22 mouse cellular contexts compared by ENCODE assay signal in genomic region chr13:64332321-64332720, GRCm38 (mm10). TPM values are rescaled to one million over a fixed set of nuclear protein-coding genes. Genes with fewer than 3 reads are reported as not detected.
DNase-seq lines count a peak whose midpoint lies in the region; ATAC-seq and TF ChIP-seq lines count a peak whose summit lies in the region.
"Had no signal": no experiment of that assay in that cellular context is flagged by ENCODE, and none has a peak within 500 bp of the region (broad histone marks: within the 10 kb centered on the region; RNA-seq: fewer than 3 reads in every experiment).

No protein-coding gene starts in this region.

- H3K4me3 ChIP-seq in intestine, embryonic 15.5 days (replicated peaks): no peak overlapping the region
- H3K4me3 ChIP-seq in intestine, embryonic 16.5 days (ENCODE audit: low read length): no peak overlapping the region
- no peak overlapping the region for H3K4me3 ChIP-seq in stomach, embryonic 14.5 days (ENCODE audit: low read depth, low read length)
- H3K4me3 ChIP-seq in stomach, postnatal 0 days (ENCODE audit: low read depth, low read length): no peak overlapping the region
- no peak overlapping the region for H3K4me3 ChIP-seq in heart, adult 2 months
- H3K4me3 ChIP-seq: forebrain, embryonic 10.5 days; forebrain, embryonic 13.5 days; gastrocnemius, adult 2 months; heart, embryonic 10.5 days; heart, embryonic 13.5 days; hindbrain, embryonic 13.5 days had no signal

- no peaks in the 10 kb centered on the region for H3K4me1 ChIP-seq in intestine, embryonic 15.5 days (replicated peaks)
- no peaks in the 10 kb centered on the region for H3K4me1 ChIP-seq in intestine, embryonic 16.5 days (ENCODE audit: control insufficient read depth, insufficient read depth, low read length)
- H3K4me1 ChIP-seq in stomach, embryonic 14.5 days (ENCODE audit: control insufficient read depth, insufficient read depth, low read length): no peaks in the 10 kb centered on the region
- no peaks in the 10 kb centered on the region for H3K4me1 ChIP-seq in stomach, postnatal 0 days (replicated peaks; ENCODE audit: control insufficient read depth, insufficient read depth)
- no peaks in the 10 kb centered on the region for H3K4me1 ChIP-seq in heart, adult 2 months (ENCODE audit: control insufficient read depth, insufficient read depth, low read length)
- H3K4me1 ChIP-seq: forebrain, embryonic 10.5 days; forebrain, embryonic 13.5 days; heart, embryonic 10.5 days; heart, embryonic 13.5 days; hindbrain, embryonic 13.5 days had no signal

- TF ChIP-seq EP300 in stomach, postnatal 0 days (optimal IDR thresholded peaks at IDR 0.05): no peak
- no peak for TF ChIP-seq EP300 in heart, adult 2 months (IDR thresholded peaks at IDR 0.05; ENCODE audit: insufficient read depth, low read depth, low read length)

- intact Hi-C loops in heart, adult 2 months (cut with DNase I): no loop called here

- H3K9ac ChIP-seq in intestine, embryonic 15.5 days: no peak overlapping the region
- H3K9ac ChIP-seq in intestine, embryonic 16.5 days (ENCODE audit: low read depth, low read length): no peak overlapping the region
- H3K9ac ChIP-seq in stomach, embryonic 14.5 days (replicated peaks; ENCODE audit: low read depth, low read length): no peak overlapping the region
- no peak overlapping the region for H3K9ac ChIP-seq in stomach, postnatal 0 days (ENCODE audit: low read length)
- no peak overlapping the region for H3K9ac ChIP-seq in heart, adult 2 months (ENCODE audit: low read depth, low read length)
- H3K9ac ChIP-seq: forebrain, embryonic 13.5 days; heart, embryonic 13.5 days; hindbrain, embryonic 13.5 days had no signal

- peak; percentile 22 for DNase-seq in NIH3T3 (ENCODE audit: low read depth)
- no peak for DNase-seq in stomach, postnatal 0 days (ENCODE audit: low spot score)
- DNase-seq in spleen, adult 18-20 months: no peak
- no peak for DNase-seq in heart, adult 2 months
- DNase-seq: adrenal gland, postnatal 10 days; cerebellum, adult 18-20 months; cerebellum, adult 9-10 months; cerebellum, postnatal 14 days; gastrocnemius, adult 2 months; gastrocnemius, postnatal 14 days; heart, adult 18-20 months had no signal

- TF ChIP-seq POLR2A in heart, adult 2 months (IDR thresholded peaks at IDR 0.05; ENCODE audit: insufficient read depth, low read depth, low read length): no peak

- no peaks in the 10 kb centered on the region for H3K9me3 ChIP-seq in intestine, embryonic 15.5 days
- no peaks in the 10 kb centered on the region for H3K9me3 ChIP-seq in intestine, embryonic 16.5 days (ENCODE audit: control insufficient read depth, low read length)
- no peaks in the 10 kb centered on the region for H3K9me3 ChIP-seq in stomach, embryonic 14.5 days (ENCODE audit: control insufficient read depth, low read depth, low read length)
- H3K9me3 ChIP-seq in stomach, postnatal 0 days (ENCODE audit: control insufficient read depth, low read length): no peaks in the 10 kb centered on the region
- H3K9me3 ChIP-seq: forebrain, embryonic 10.5 days; forebrain, embryonic 13.5 days; heart, embryonic 10.5 days; heart, embryonic 13.5 days; hindbrain, embryonic 13.5 days had no signal

- no peaks in the 10 kb centered on the region for H3K36me3 ChIP-seq in intestine, embryonic 15.5 days
- H3K36me3 ChIP-seq in intestine, embryonic 16.5 days (ENCODE audit: control insufficient read depth, insufficient read depth, low read length): no peaks in the 10 kb centered on the region
- no peaks in the 10 kb centered on the region for H3K36me3 ChIP-seq in stomach, embryonic 14.5 days (ENCODE audit: control insufficient read depth, insufficient read depth, low read length)
- no peaks in the 10 kb centered on the region for H3K36me3 ChIP-seq in stomach, postnatal 0 days (ENCODE audit: control insufficient read depth, insufficient read depth, low read length)
- no peaks in the 10 kb centered on the region for H3K36me3 ChIP-seq in heart, adult 2 months (ENCODE audit: control insufficient read depth, insufficient read depth, low read length)
- H3K36me3 ChIP-seq: forebrain, embryonic 10.5 days; heart, embryonic 10.5 days; heart, embryonic 13.5 days; hindbrain, embryonic 13.5 days had no signal

- WGBS in intestine, embryonic 15.5 days: 64% methylated on average over 6 of the region's 6 CpGs
- 68% methylated on average over 6 of the region's 6 CpGs for WGBS in intestine, embryonic 16.5 days
- 65% methylated on average over 6 of the region's 6 CpGs for WGBS in stomach, embryonic 14.5 days
- WGBS in stomach, postnatal 0 days: 57% methylated on average over 6 of the region's 6 CpGs
- WGBS in heart, adult 2 months: 56% methylated on average over 6 of the region's 6 CpGs

- no peak overlapping the region for H3K27ac ChIP-seq in intestine, embryonic 15.5 days
- H3K27ac ChIP-seq in intestine, embryonic 16.5 days (ENCODE audit: low read length): no peak overlapping the region
- peak overlapping the region; percentile 10; the same call in 1 of the 2 replicates for H3K27ac ChIP-seq in stomach, embryonic 14.5 days (ENCODE audit: low read length)
- no peak overlapping the region; the same call in 1 of the 2 replicates for H3K27ac ChIP-seq in stomach, postnatal 0 days (replicated peaks)
- no peak overlapping the region for H3K27ac ChIP-seq in heart, adult 2 months
- H3K27ac ChIP-seq: forebrain, embryonic 10.5 days; forebrain, embryonic 13.5 days; gastrocnemius, adult 2 months; heart, embryonic 10.5 days; heart, embryonic 13.5 days; hindbrain, embryonic 13.5 days had no signal

- H3K27me3 ChIP-seq in intestine, embryonic 15.5 days (replicated peaks): no peaks in the 10 kb centered on the region
- H3K27me3 ChIP-seq in intestine, embryonic 16.5 days (replicated peaks; ENCODE audit: control insufficient read depth, insufficient read depth, low read length): no peaks in the 10 kb centered on the region
- no peaks in the 10 kb centered on the region for H3K27me3 ChIP-seq in stomach, embryonic 14.5 days (ENCODE audit: control insufficient read depth, insufficient read depth, low read length)
- no peaks in the 10 kb centered on the region for H3K27me3 ChIP-seq in stomach, postnatal 0 days (ENCODE audit: control insufficient read depth, insufficient read depth, low read length)
- H3K27me3 ChIP-seq in heart, adult 2 months (ENCODE audit: control insufficient read depth, insufficient read depth, low read length): no peaks in the 10 kb centered on the region
- H3K27me3 ChIP-seq: forebrain, embryonic 13.5 days; heart, embryonic 13.5 days; hindbrain, embryonic 13.5 days had no signal

- H3K4me2 ChIP-seq in intestine, embryonic 15.5 days (replicated peaks): no peak overlapping the region
- H3K4me2 ChIP-seq in intestine, embryonic 16.5 days (ENCODE audit: low read depth, low read length): no peak overlapping the region
- H3K4me2 ChIP-seq in stomach, embryonic 14.5 days (replicated peaks; ENCODE audit: low read depth, low read length): no peak overlapping the region
- no peak overlapping the region for H3K4me2 ChIP-seq in stomach, postnatal 0 days (replicated peaks; ENCODE audit: low read depth)
- H3K4me2 ChIP-seq: forebrain, embryonic 13.5 days; heart, embryonic 13.5 days; hindbrain, embryonic 13.5 days had no signal

- H3K79me2 ChIP-seq in heart, adult 2 months (replicated peaks; ENCODE audit: control insufficient read depth, insufficient read depth, low read length): no peaks in the 10 kb centered on the region

- TF ChIP-seq CTCF in stomach, postnatal 0 days (IDR thresholded peaks at IDR 0.05; ENCODE audit: low read depth): no peak
- no peak for TF ChIP-seq CTCF in heart, adult 2 months (IDR thresholded peaks at IDR 0.05)

- 0 out of 2 replicates have a peak, but pooled peaks have one; percentile 26 for ATAC-seq in intestine, embryonic 15.5 days
- ATAC-seq in intestine, embryonic 16.5 days: no peak
- peak; percentile 46; the same call in 1 of the 2 replicates for ATAC-seq in stomach, embryonic 14.5 days (ENCODE audit: insufficient number of reproducible peaks, insufficient read depth, low FRiP score, low read depth)
- peak; percentile 94 for ATAC-seq in stomach, postnatal 0 days (ENCODE audit: low FRiP score, low TSS enrichment)
- ATAC-seq: CD4-positive, CD25-positive, alpha-beta regulatory T cell, adult 4 months; forebrain, embryonic 13.5 days; forebrain, embryonic 16.5 days; hindbrain, embryonic 16.5 days had no signal

RNA-seq across cellular contexts. Expression of gene Aaed1, which starts 19.8 kb away (rescaled TPM):
- 41.3 and 42.4 TPM in 2 replicates for polyA plus RNA-seq in intestine, embryonic 15.5 days (2015; fragmentation: Nextera tagmentation; extraction: Ambion mirVana)
- polyA plus RNA-seq in intestine, embryonic 16.5 days (2015; fragmentation: Nextera tagmentation; extraction: Ambion mirVana): 35.4 and 37.3 TPM in 2 replicates
- 62.3 and 68.3 TPM in 2 replicates for polyA plus RNA-seq in stomach, embryonic 14.5 days (2014; fragmentation: Nextera tagmentation; extraction: Ambion mirVana)
- 47.2 and 47.9 TPM in 2 replicates for polyA plus RNA-seq in stomach, postnatal 0 days (2015; fragmentation: Nextera tagmentation; extraction: Ambion mirVana)
- 10 to 100 TPM; 55.7 to 65.7 TPM for total RNA-seq in heart, adult 2 months (2021)
- polyA plus RNA-seq in heart, adult 2 months (2012; rRNA removed): 19.6 and 28.4 TPM in 2 replicates

RNA-seq across cellular contexts. Expression of gene Ctsl, which starts 38.4 kb away (rescaled TPM):
- 195 and 213 TPM in 2 replicates for polyA plus RNA-seq in intestine, embryonic 15.5 days (2015; fragmentation: Nextera tagmentation; extraction: Ambion mirVana)
- 235 and 256 TPM in 2 replicates for polyA plus RNA-seq in intestine, embryonic 16.5 days (2015; fragmentation: Nextera tagmentation; extraction: Ambion mirVana)
- polyA plus RNA-seq in stomach, embryonic 14.5 days (2014; fragmentation: Nextera tagmentation; extraction: Ambion mirVana): 207 and 209 TPM in 2 replicates
- 183 and 184 TPM in 2 replicates for polyA plus RNA-seq in stomach, postnatal 0 days (2015; fragmentation: Nextera tagmentation; extraction: Ambion mirVana)
- total RNA-seq in heart, adult 2 months (2021): 100 to 1,000 TPM; 221 to 288 TPM
- 90.0 and 166 TPM in 2 replicates for polyA plus RNA-seq in heart, adult 2 months (2012; rRNA removed)

RNA-seq across cellular contexts. Expression of gene Cdc14b, which starts 57.2 kb away (rescaled TPM):
- 17.5 and 19.7 TPM in 2 replicates for polyA plus RNA-seq in intestine, embryonic 15.5 days (2015; fragmentation: Nextera tagmentation; extraction: Ambion mirVana)
- polyA plus RNA-seq in intestine, embryonic 16.5 days (2015; fragmentation: Nextera tagmentation; extraction: Ambion mirVana): 22.5 and 27.1 TPM in 2 replicates
- polyA plus RNA-seq in stomach, embryonic 14.5 days (2014; fragmentation: Nextera tagmentation; extraction: Ambion mirVana): 43.9 and 46.0 TPM in 2 replicates
- 11.8 and 12.1 TPM in 2 replicates for polyA plus RNA-seq in stomach, postnatal 0 days (2015; fragmentation: Nextera tagmentation; extraction: Ambion mirVana)
- 1 to 10 TPM; 8.7 to 8.8 TPM for total RNA-seq in heart, adult 2 months (2021)
- 8.2 and 19.8 TPM in 2 replicates for polyA plus RNA-seq in heart, adult 2 months (2012; rRNA removed)
